ENCODE assay signal across 8 mouse cellular contexts in genomic region chr4:88515711-88516211, GRCm38 (mm10). TPM values are rescaled to one million over a fixed set of nuclear protein-coding genes. Genes with fewer than 3 reads are reported as not detected.
DNase-seq lines count a peak whose midpoint lies in the region; ATAC-seq lines count a peak whose summit lies in the region.

No protein-coding gene starts in this region.

- H3K9ac ChIP-seq in limb, embryonic 13.5 days, result no peak overlapping the region
- H3K9ac ChIP-seq in heart, embryonic 12.5 days, result no peak overlapping the region

- DNase-seq in limb, embryonic 10.5 days (ENCODE audit: low spot score), result no peak
- DNase-seq in adrenal gland, adult 18-20 months (ENCODE audit: low spot score in 2 of 2), result peak; percentile 30 to 33
- peak; percentile 56 to 67 for DNase-seq in kidney, postnatal 36 days
- peak; percentile 18 for DNase-seq in mesoderm, embryonic 11.5 days (ENCODE audit: low read depth, low spot score)
- DNase-seq in spleen, postnatal 10 days (ENCODE audit: low spot score in 2 of 2), result no peak
- no peak for DNase-seq in cerebellum, postnatal 36 days

- no peak overlapping the region for H3K4me3 ChIP-seq in limb, embryonic 13.5 days
- H3K4me3 ChIP-seq in limb, embryonic 10.5 days, result no peak overlapping the region
- H3K4me3 ChIP-seq in heart, embryonic 12.5 days, result peak overlapping the region; percentile 28

- H3K36me3 ChIP-seq in limb, embryonic 13.5 days, result no peaks in the 10 kb centered on the region
- no peaks in the 10 kb centered on the region for H3K36me3 ChIP-seq in limb, embryonic 10.5 days
- no peaks in the 10 kb centered on the region for H3K36me3 ChIP-seq in heart, embryonic 12.5 days

- no peaks in the 10 kb centered on the region for H3K9me3 ChIP-seq in limb, embryonic 13.5 days
- no peaks in the 10 kb centered on the region for H3K9me3 ChIP-seq in limb, embryonic 10.5 days (replicated peaks)
- no peaks in the 10 kb centered on the region for H3K9me3 ChIP-seq in heart, embryonic 12.5 days (replicated peaks)

- H3K27me3 ChIP-seq in limb, embryonic 13.5 days, result no peaks in the 10 kb centered on the region
- no peaks in the 10 kb centered on the region for H3K27me3 ChIP-seq in limb, embryonic 10.5 days (ENCODE audit: low read depth, poor library complexity, severe bottlenecking)
- H3K27me3 ChIP-seq in heart, embryonic 12.5 days (replicated peaks), result no peaks in the 10 kb centered on the region

- peaks cover 8% of the 10 kb centered on the region; the same call in 1 of the 2 replicates for H3K4me1 ChIP-seq in limb, embryonic 13.5 days
- H3K4me1 ChIP-seq in limb, embryonic 10.5 days, result peaks cover 5% of the 10 kb centered on the region; the same call in 1 of the 2 replicates
- peaks cover 27% of the 10 kb centered on the region for H3K4me1 ChIP-seq in heart, embryonic 12.5 days (replicated peaks)

- peak overlapping the region; percentile 7; the same call in 1 of the 2 replicates for H3K4me2 ChIP-seq in limb, embryonic 13.5 days (replicated peaks)
- H3K4me2 ChIP-seq in heart, embryonic 12.5 days, result peak overlapping the region; percentile 63

- 29% methylated on average over 4 of the region's 4 CpGs for WGBS in limb, embryonic 13.5 days
- 57% methylated on average over 4 of the region's 4 CpGs for WGBS in limb, embryonic 10.5 days
- WGBS in heart, embryonic 12.5 days, result 2% methylated on average over 4 of the region's 4 CpGs

- 0 out of 2 replicates have a peak, but pooled peaks have one; percentile 19 for ATAC-seq in limb, embryonic 13.5 days (ENCODE audit: low FRiP score, low read depth)
- peak; percentile 84 for ATAC-seq in heart, embryonic 12.5 days (ENCODE audit: insufficient number of reproducible peaks, low FRiP score)

- H3K27ac ChIP-seq in limb, embryonic 13.5 days, result no peak overlapping the region
- H3K27ac ChIP-seq in limb, embryonic 10.5 days, result no peak overlapping the region
- H3K27ac ChIP-seq in heart, embryonic 12.5 days (ENCODE audit: poor library complexity, severe bottlenecking), result peak overlapping the region; percentile 89

RNA-seq across cellular contexts. Expression of gene Ifnb1, which starts 6.8 kb away (rescaled TPM):
- not detected in 2 replicates for polyA plus RNA-seq in limb, embryonic 13.5 days (2015; fragmentation: Nextera tagmentation; extraction: Ambion mirVana)
- not detected in 2 replicates for polyA plus RNA-seq in limb, embryonic 10.5 days (2016; fragmentation: Nextera tagmentation; extraction: Ambion mirVana)
- not detected for total RNA-seq in adrenal gland, adult 18-20 months (2021)
- polyA plus RNA-seq in heart, embryonic 12.5 days (2016; fragmentation: Nextera tagmentation; extraction: Ambion mirVana), result not detected in 2 replicates

RNA-seq across cellular contexts. Expression of gene Ifna15, which starts 42.3 kb away (rescaled TPM):
- polyA plus RNA-seq in limb, embryonic 13.5 days (2015; fragmentation: Nextera tagmentation; extraction: Ambion mirVana), result not detected in 2 replicates
- polyA plus RNA-seq in limb, embryonic 10.5 days (2016; fragmentation: Nextera tagmentation; extraction: Ambion mirVana), result not detected in 2 replicates
- not detected for total RNA-seq in adrenal gland, adult 18-20 months (2021)
- polyA plus RNA-seq in heart, embryonic 12.5 days (2016; fragmentation: Nextera tagmentation; extraction: Ambion mirVana), result not detected in 2 replicates

RNA-seq across cellular contexts. Expression of gene Ifna14, which starts 55.8 kb away (rescaled TPM):
- polyA plus RNA-seq in limb, embryonic 13.5 days (2015; fragmentation: Nextera tagmentation; extraction: Ambion mirVana), result not detected in 2 replicates
- polyA plus RNA-seq in limb, embryonic 10.5 days (2016; fragmentation: Nextera tagmentation; extraction: Ambion mirVana), result not detected in 2 replicates
- not detected for total RNA-seq in adrenal gland, adult 18-20 months (2021)
- not detected in 2 replicates for polyA plus RNA-seq in heart, embryonic 12.5 days (2016; fragmentation: Nextera tagmentation; extraction: Ambion mirVana)

Comparison
In these comparisons a context has a peak if more than half of its experiments do, and no peak if none do; other contexts are left out.
1. DNase-seq: peak in adrenal gland, adult 18-20 months (2 of 2), kidney, postnatal 36 days (2 of 2) and mesoderm, embryonic 11.5 days (single experiment); none in limb, embryonic 10.5 days (single experiment), spleen, postnatal 10 days (0 of 2) and cerebellum, postnatal 36 days (0 of 2).